Mouse (Mus musculus) adipocyte (in vitro differentiated cells): ENCODE measurements at regions not wholly inside any gene's neighbourhood (a gene's known extent, or its start where the extent isn't known, plus 50 kb on each side); places are given as distances from the start of the nearest gene placed in this dataset.

Experiments
- DNase-seq: peaks from one replicate; pipeline ENCODE4 v3.0.0-alpha.2; 2016; ENCODE audit warnings: low spot score

DNA sequence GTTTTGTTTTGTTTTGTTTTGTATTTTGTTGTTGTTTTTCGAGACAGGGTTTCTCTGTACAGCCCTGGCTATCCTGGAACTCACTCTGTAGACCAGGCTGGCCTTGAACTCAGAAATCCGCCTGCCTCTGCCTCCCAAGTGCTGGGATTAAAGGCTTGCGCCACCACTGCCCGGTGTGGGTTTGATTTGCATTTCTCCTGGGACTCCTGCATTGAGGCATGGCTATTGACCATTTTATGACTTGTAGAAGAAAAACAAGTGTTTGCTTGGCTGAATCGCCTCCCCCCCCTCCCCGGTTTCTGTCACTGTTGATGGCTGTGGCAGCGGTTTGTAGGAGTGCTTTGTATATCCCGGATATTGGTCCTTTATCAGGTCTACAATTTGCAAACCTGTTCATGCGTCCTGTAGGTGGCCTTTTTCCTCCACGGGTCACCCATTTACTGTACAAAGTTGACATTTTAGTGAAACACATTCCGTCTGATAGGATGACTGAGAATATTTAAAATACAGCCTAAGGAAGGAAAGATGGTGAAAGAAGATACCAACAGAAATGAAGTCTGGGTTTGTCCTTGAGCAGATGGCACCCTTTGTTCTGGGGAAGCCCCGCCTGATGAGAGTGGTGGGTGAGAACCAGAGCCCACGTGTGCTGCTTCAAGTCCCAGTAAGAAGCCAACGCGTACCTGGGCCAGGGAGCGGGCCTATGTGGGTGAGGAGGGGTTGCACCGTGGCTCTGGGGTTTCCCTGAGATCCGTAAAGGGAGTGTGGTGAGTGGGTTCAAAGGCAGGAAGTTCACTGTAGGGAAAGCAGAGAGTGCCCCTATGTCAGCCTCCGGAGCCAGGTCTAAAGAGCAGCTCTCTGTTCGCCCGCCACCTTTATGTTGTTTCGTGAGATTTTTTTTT lies 52.6 kb upstream of the Smndc1 start:
- no peak for DNase-seq

DNA sequence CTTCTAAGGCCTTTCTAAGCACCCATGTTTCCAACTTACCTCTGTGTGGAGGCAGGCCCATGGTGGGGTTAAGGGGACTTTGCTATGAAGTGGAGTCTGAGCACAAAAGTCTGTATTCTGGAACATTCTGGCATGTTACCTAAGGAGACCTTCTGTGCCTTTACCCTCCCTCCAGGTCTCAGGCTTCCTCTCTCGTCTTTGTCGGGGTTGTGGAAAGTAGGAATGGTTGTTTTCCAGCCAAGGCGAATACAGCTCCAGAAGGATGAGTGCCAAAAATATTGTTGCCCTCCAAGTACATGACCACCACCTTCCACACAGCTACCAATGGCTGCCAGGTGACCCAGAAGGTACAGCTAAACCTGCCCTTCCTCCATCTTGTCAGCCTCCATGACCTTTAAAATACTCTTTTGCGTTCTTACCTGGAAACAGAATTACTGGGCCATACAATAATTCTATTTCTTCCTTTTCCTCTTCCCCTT lies 51.8 kb upstream of the Smndc1 start:
- no peak for DNase-seq

DNA sequence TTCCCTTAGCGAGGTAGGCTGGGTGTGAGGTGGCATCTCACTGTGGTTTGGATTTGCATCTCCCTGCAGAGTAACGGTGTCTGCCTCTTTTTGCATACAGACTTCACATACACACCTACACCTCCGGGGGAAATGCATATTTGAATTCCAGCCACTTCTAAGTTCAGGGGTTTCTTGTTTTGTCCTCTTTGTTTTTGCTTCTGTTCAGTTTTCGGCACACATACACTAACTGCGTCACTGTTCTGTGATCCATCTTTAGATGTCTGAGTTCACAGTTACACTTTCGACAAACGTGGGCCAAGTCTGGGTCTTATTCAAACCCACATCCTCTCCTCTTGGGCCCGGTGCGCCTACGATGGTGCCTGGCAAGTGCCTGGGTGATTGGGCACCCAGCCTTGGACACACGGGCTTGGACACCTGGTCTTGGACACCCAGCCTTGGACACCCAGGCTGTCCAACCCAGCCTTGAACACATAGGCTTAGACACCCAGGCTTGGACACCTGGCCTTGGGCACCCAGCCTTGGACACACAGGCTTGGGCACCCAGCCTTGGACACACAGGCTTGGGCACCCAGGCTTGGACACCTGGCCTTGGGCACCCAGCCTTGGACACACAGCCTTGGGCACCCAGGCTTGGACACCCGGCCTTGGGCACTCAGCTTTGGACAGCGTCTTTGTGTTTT lies 51.2 kb upstream of the Smndc1 start:
- no peak for DNase-seq

DNA sequence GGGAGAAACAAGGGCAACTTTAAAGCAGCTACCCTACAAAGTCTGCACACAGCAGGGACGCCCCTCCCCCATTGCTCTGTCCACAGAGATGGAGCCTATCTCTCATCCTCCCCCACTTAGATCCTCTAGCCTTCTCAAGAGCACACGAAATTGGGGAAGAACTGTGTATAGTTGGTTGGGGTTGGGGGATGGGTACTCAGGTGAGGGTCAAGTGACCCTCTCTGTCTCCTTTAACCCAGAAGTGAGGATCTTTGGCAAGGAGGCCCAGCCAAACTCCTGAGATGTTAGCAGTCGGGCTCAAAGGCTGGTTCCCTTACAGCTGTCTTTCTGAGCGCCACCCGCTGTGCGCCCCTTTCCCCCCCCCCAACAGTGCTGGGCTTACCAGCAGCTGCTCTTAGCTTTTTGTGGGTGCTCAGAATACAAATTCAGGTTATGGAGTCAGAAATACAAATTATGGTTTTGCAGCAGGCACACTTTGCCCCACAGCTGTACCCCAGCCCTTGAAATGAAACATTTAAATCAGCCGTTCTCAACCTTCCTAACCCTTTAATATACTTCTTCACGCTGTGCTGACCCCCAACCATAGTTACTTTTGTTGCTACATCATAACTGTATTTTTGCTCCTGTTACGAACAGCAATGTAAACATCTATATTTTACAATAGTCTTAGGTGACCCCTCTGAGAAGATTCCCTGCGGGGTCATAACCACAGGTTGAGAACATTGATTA lies 50.1 kb upstream of the Smndc1 start:
- no peak for DNase-seq
